Mouse (Mus musculus): ENCODE measurements around the gene Scand1. TPM values are rescaled to one million over a fixed set of nuclear protein-coding genes. Genes with fewer than 3 reads are reported as not detected.

The Scand1 gene
- total and polyA plus RNA-seq, 3 experiments = 37.4 to 75.6 TPM; not detected in 1

- H3K27ac ChIP-seq (ENCODE audit: control insufficient read depth, low read depth, low read length) = no peak overlapping the region
- no peak overlapping the region for H3K4me3 ChIP-seq (ENCODE audit: control insufficient read depth in 1 of 2, insufficient read depth in 1 of 2, low read depth in 2 of 2, low read length in 2 of 2)
- no peaks in the 10 kb centered on the region for H3K9me3 ChIP-seq (replicated peaks; ENCODE audit: insufficient read depth, low read length)
- peaks cover 8 to 12% of the 10 kb centered on the region in 2 experiments for H3K4me1 ChIP-seq (ENCODE audit: control insufficient read depth in 1 of 2, insufficient read depth in 2 of 2, low read length in 2 of 2)
- no peak overlapping the region for H3K9ac ChIP-seq (ENCODE audit: control insufficient read depth, low read depth, low read length, poor library complexity, severe bottlenecking)
- no peaks in the 10 kb centered on the region for H3K79me2 ChIP-seq (ENCODE audit: control insufficient read depth, insufficient read depth, low read length, poor library complexity)
- H3K27me3 ChIP-seq (ENCODE audit: control insufficient read depth in 1 of 2, insufficient read depth in 2 of 2, low read length in 2 of 2) = no peaks in the 10 kb centered on the region
- H3K36me3 ChIP-seq (ENCODE audit: control insufficient read depth in 1 of 2, insufficient read depth in 2 of 2, low read length in 2 of 2) = peaks cover 2 to 9% of the 10 kb centered on the region in 2 experiments; a peak in 3 of 4 replicates
- no peak for DNase-seq (ENCODE audit: low read depth, low spot score)
- TF ChIP-seq ZKSCAN1 (IDR thresholded peaks at IDR 0.05; ENCODE audit: low read depth, low read length) (no peak), RCOR1 (IDR thresholded peaks at IDR 0.05; ENCODE audit: low read depth, low read length) (no peak), HCFC1 (IDR thresholded peaks at IDR 0.05; ENCODE audit: low read depth, low read length) (no peak), MAZ (IDR thresholded peaks at IDR 0.05; ENCODE audit: low read depth, low read length) (no peak)
Observed at GRCm38 (mm10) chr2:156296190-156296589, 16.3 kb downstream of the Scand1 start.

GRCm38 (mm10) chr2:156295601-156296063 lies 16.9 kb downstream of the Scand1 start:
- TF ChIP-seq HCFC1 (IDR thresholded peaks at IDR 0.05; ENCODE audit: low read depth, low read length) = no peak
- TF ChIP-seq GABPA (IDR thresholded peaks at IDR 0.05; ENCODE audit: low read depth, low read length) = no peak
- no peak for TF ChIP-seq ZMIZ1 (IDR thresholded peaks at IDR 0.05; ENCODE audit: low read depth, low read length)
- no peak; the same call in 1 of the 2 replicates for TF ChIP-seq ELF1 (IDR thresholded peaks at IDR 0.05; ENCODE audit: low read depth, low read length)
- peak; percentile 48; the same call in 1 of the 2 replicates for TF ChIP-seq MEF2A (IDR thresholded peaks at IDR 0.05; ENCODE audit: extremely low read depth, insufficient replicate concordance, low read depth, low read length, poor library complexity, severe bottlenecking)
- no peak for TF ChIP-seq E2F4 (IDR thresholded peaks at IDR 0.05; ENCODE audit: borderline replicate concordance, low read depth, low read length)
- no peak for TF ChIP-seq USF2 (IDR thresholded peaks at IDR 0.05; ENCODE audit: borderline replicate concordance in 1 of 2, insufficient read depth in 1 of 2, low read depth in 1 of 2, low read length in 2 of 2)
- TF ChIP-seq TCF12 (IDR thresholded peaks at IDR 0.05; ENCODE audit: low read depth, low read length) = no peak
- no peak for TF ChIP-seq MYB (IDR thresholded peaks at IDR 0.05; ENCODE audit: low read depth, low read length)
- peak; percentile 60 for TF ChIP-seq SIN3A (IDR thresholded peaks at IDR 0.05; ENCODE audit: low read length)
- TF ChIP-seq ETS1 (IDR thresholded peaks at IDR 0.05; ENCODE audit: low read depth, low read length) = peak; percentile 67; the same call in 1 of the 2 replicates
- TF ChIP-seq MXI1 (IDR thresholded peaks at IDR 0.05; ENCODE audit: low read depth, low read length) = peak; percentile 5; the same call in 1 of the 2 replicates
- TF ChIP-seq BHLHE40 (IDR thresholded peaks at IDR 0.05; ENCODE audit: borderline replicate concordance, low read depth, low read length) = 0 out of 2 replicates have a peak, but pooled peaks have one; percentile 11
- no peak for TF ChIP-seq MAX (IDR thresholded peaks at IDR 0.05; ENCODE audit: low read length)
- no peak for TF ChIP-seq RAD21 (IDR thresholded peaks at IDR 0.05; ENCODE audit: low read depth, low read length)
- TF ChIP-seq NRF1 (IDR thresholded peaks at IDR 0.05; ENCODE audit: insufficient read depth, low read depth, low read length, poor library complexity, severe bottlenecking) = no peak
- Histone ChIP-seq H3K27me3 (ENCODE audit: control insufficient read depth in 1 of 2, insufficient read depth in 2 of 2, low read length in 2 of 2) (no peaks in the 10 kb centered on the region), H3K36me3 (ENCODE audit: control insufficient read depth in 1 of 2, insufficient read depth in 2 of 2, low read length in 2 of 2) (peaks cover 2 to 9% of the 10 kb centered on the region in 2 experiments; a peak in 3 of 4 replicates), H3K9ac (ENCODE audit: control insufficient read depth, low read depth, low read length, poor library complexity, severe bottlenecking) (no peak overlapping the region), H3K4me1 (ENCODE audit: control insufficient read depth in 1 of 2, insufficient read depth in 2 of 2, low read length in 2 of 2) (peaks cover 8 to 12% of the 10 kb centered on the region in 2 experiments), H3K79me2 (ENCODE audit: control insufficient read depth, insufficient read depth, low read length, poor library complexity) (no peaks in the 10 kb centered on the region), H3K27ac (ENCODE audit: control insufficient read depth, low read depth, low read length) (peak overlapping the region; percentile 53; the same call in 1 of the 2 replicates), H3K9me3 (replicated peaks; ENCODE audit: insufficient read depth, low read length) (no peaks in the 10 kb centered on the region), H3K4me3 (ENCODE audit: control insufficient read depth in 1 of 2, insufficient read depth in 1 of 2, low read depth in 2 of 2, low read length in 2 of 2) (no peak overlapping the region)
- DNase-seq (ENCODE audit: low read depth, low spot score) = peak; percentile 46
